Mouse (Mus musculus): ENCODE measurements at regions not wholly inside any gene's neighbourhood (a gene's known extent, or its start where the extent isn't known, plus 50 kb on each side); places are given as distances from the start of the nearest gene placed in this dataset.

- H3K9ac ChIP-seq: no peak overlapping the region
- no peaks in the 10 kb centered on the region for H3K27me3 ChIP-seq
- no peak overlapping the region for H3K4me2 ChIP-seq
- 78% methylated on average over 4 of the region's 4 CpGs for WGBS
- ATAC-seq: no peak
- no peak overlapping the region for H3K4me3 ChIP-seq
- no peaks in the 10 kb centered on the region for H3K4me1 ChIP-seq
- H3K9me3 ChIP-seq (replicated peaks): no peaks in the 10 kb centered on the region
- no peaks in the 10 kb centered on the region for H3K36me3 ChIP-seq (ENCODE audit: poor library complexity, severe bottlenecking)
- no peak overlapping the region for H3K27ac ChIP-seq
These were observed 1124.5 kb upstream of the 4930412O13Rik start for GRCm38 (mm10) chr2:8756546-8756945.

- H3K27me3 ChIP-seq: no peaks in the 10 kb centered on the region
- 84% methylated on average over 4 of the region's 4 CpGs for WGBS
- H3K9me3 ChIP-seq (replicated peaks): no peaks in the 10 kb centered on the region
- ATAC-seq: no peak
- H3K4me2 ChIP-seq: no peak overlapping the region
- no peaks in the 10 kb centered on the region for H3K36me3 ChIP-seq (ENCODE audit: poor library complexity, severe bottlenecking)
- no peak overlapping the region for H3K4me3 ChIP-seq
- H3K27ac ChIP-seq: no peak overlapping the region
- no peaks in the 10 kb centered on the region for H3K4me1 ChIP-seq
- no peak overlapping the region for H3K9ac ChIP-seq
These were observed 1110.4 kb upstream of the 4930412O13Rik start for GRCm38 (mm10) chr2:8770636-8771035.

- Histone ChIP-seq H3K4me2 (no peak overlapping the region), H3K9me3 (replicated peaks) (no peaks in the 10 kb centered on the region), H3K27me3 (no peaks in the 10 kb centered on the region), H3K36me3 (ENCODE audit: poor library complexity, severe bottlenecking) (no peaks in the 10 kb centered on the region), H3K9ac (no peak overlapping the region), H3K27ac (no peak overlapping the region), H3K4me3 (no peak overlapping the region), H3K4me1 (no peaks in the 10 kb centered on the region)
- no peak for ATAC-seq
- WGBS: 93% methylated on average over 7 of the region's 7 CpGs
These were observed 1099.7 kb upstream of the 4930412O13Rik start for GRCm38 (mm10) chr2:8781152-8781935.

- 93% methylated on average over 2 of the region's 2 CpGs for WGBS
- no peak overlapping the region for H3K4me3 ChIP-seq
- no peak overlapping the region for H3K9ac ChIP-seq
- H3K27ac ChIP-seq: no peak overlapping the region
- H3K4me1 ChIP-seq: no peaks in the 10 kb centered on the region
- no peaks in the 10 kb centered on the region for H3K9me3 ChIP-seq (replicated peaks)
- H3K36me3 ChIP-seq (ENCODE audit: poor library complexity, severe bottlenecking): no peaks in the 10 kb centered on the region
- no peak overlapping the region for H3K4me2 ChIP-seq
- no peaks in the 10 kb centered on the region for H3K27me3 ChIP-seq
- no peak for ATAC-seq
These were observed 1098.8 kb upstream of the 4930412O13Rik start for GRCm38 (mm10) chr2:8782225-8782624.

GRCm38 (mm10) chr2:8802061-8802460 is 1079.0 kb upstream of the 4930412O13Rik start:
- Histone ChIP-seq H3K9ac (no peak overlapping the region), H3K4me2 (no peak overlapping the region), H3K4me3 (no peak overlapping the region), H3K27me3 (no peaks in the 10 kb centered on the region), H3K9me3 (replicated peaks) (no peaks in the 10 kb centered on the region), H3K36me3 (ENCODE audit: poor library complexity, severe bottlenecking) (no peaks in the 10 kb centered on the region), H3K27ac (no peak overlapping the region), H3K4me1 (no peaks in the 10 kb centered on the region)
- WGBS: 47% methylated on average over 3 of the region's 3 CpGs
- ATAC-seq: no peak

GRCm38 (mm10) chr2:8809609-8810008 is 1071.4 kb upstream of the 4930412O13Rik start:
- H3K27me3 ChIP-seq: no peaks in the 10 kb centered on the region

GRCm38 (mm10) chr2:8818127-8818526 is 1062.9 kb upstream of the 4930412O13Rik start:
- no peak overlapping the region for H3K4me2 ChIP-seq
- 91% methylated on average over 5 of the region's 5 CpGs for WGBS
- no peak overlapping the region for H3K4me3 ChIP-seq
- no peak overlapping the region for H3K27ac ChIP-seq
- H3K9me3 ChIP-seq (replicated peaks): no peaks in the 10 kb centered on the region
- H3K27me3 ChIP-seq: no peaks in the 10 kb centered on the region
- no peak for ATAC-seq
- no peaks in the 10 kb centered on the region for H3K36me3 ChIP-seq (ENCODE audit: poor library complexity, severe bottlenecking)
- no peak overlapping the region for H3K9ac ChIP-seq
- no peaks in the 10 kb centered on the region for H3K4me1 ChIP-seq

More at GRCm38 (mm10) chr2:8809609-8810008, 1071.4 kb upstream of the 4930412O13Rik start:
- H3K27ac ChIP-seq: no peak overlapping the region
- no peak overlapping the region for H3K9ac ChIP-seq
- no peak for ATAC-seq
- H3K4me2 ChIP-seq: no peak overlapping the region
- no peaks in the 10 kb centered on the region for H3K9me3 ChIP-seq (replicated peaks)
- H3K36me3 ChIP-seq (ENCODE audit: poor library complexity, severe bottlenecking): no peaks in the 10 kb centered on the region
- H3K4me3 ChIP-seq: no peak overlapping the region
- 87% methylated on average over 4 of the region's 4 CpGs for WGBS
- H3K4me1 ChIP-seq: no peaks in the 10 kb centered on the region

GRCm38 (mm10) chr2:8825406-8825805 is 1055.6 kb upstream of the 4930412O13Rik start:
- no peak overlapping the region for H3K4me2 ChIP-seq
- H3K27ac ChIP-seq: no peak overlapping the region
- ATAC-seq: no peak
- H3K36me3 ChIP-seq (ENCODE audit: poor library complexity, severe bottlenecking): no peaks in the 10 kb centered on the region
- H3K27me3 ChIP-seq: no peaks in the 10 kb centered on the region
- H3K4me1 ChIP-seq: no peaks in the 10 kb centered on the region
- no peak overlapping the region for H3K9ac ChIP-seq
- WGBS: 82% methylated on average over 2 of the region's 2 CpGs
- no peak overlapping the region for H3K4me3 ChIP-seq
- no peaks in the 10 kb centered on the region for H3K9me3 ChIP-seq (replicated peaks)
